27 mouse cellular contexts compared by ENCODE assay signal in the genomic region with DNA sequence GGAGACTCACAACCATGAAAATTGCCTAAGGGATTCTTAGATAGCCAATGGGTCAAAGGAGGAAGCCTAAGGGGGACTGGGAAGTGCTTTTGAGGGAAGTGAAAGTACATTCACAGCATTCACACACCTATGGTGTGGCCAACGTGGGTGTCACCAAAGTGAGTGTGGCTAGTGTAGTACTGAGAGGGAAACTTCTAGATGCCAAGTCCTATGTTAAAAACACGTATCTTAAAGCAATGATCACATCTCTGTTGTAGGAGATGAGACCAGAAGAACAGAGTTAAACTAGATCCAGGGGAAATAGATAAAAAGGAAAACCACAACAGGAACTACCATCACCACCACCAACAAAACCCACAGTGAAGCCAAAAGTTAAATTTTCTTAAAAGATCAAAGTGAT.
A peak's percentile ranks its signal among the peaks of the same experiment; 100 is the strongest.
DNase-seq lines count a peak whose midpoint lies in the region; ATAC-seq and TF ChIP-seq lines count a peak whose summit lies in the region.
"Had no signal": no experiment of that assay in that cellular context is flagged by ENCODE, and none has a peak within 500 bp of the region (broad histone marks: within the 10 kb centered on the region; RNA-seq: fewer than 3 reads in every experiment).

No protein-coding gene starts in this region.

- H3K36me3 ChIP-seq in kidney, adult 2 months (ENCODE audit: control insufficient read depth, insufficient read depth, low read length): no peaks in the 10 kb centered on the region
- H3K36me3 ChIP-seq: hindbrain, embryonic 13.5 days; kidney, embryonic 15.5 days; midbrain, embryonic 12.5 days; neural tube, embryonic 15.5 days had no signal

- no peak overlapping the region for H3K27ac ChIP-seq in kidney, adult 2 months (ENCODE audit: insufficient read depth, low read depth, low read length)
- H3K27ac ChIP-seq: forebrain, embryonic 13.5 days; hindbrain, embryonic 13.5 days; kidney, embryonic 15.5 days; liver, embryonic 14.5 days; midbrain, embryonic 12.5 days; neural tube, embryonic 15.5 days; stomach, postnatal 0 days had no signal

- ATAC-seq in monocyte, adult 5-6 weeks (replicated peaks; ENCODE audit: insufficient number of reproducible peaks, low FRiP score, low TSS enrichment, poor library complexity, severe bottlenecking): 0 out of 2 replicates have a peak, but pooled peaks have one; percentile 55
- ATAC-seq: forebrain, embryonic 13.5 days; intestine, embryonic 16.5 days had no signal

- TF ChIP-seq POLR2A in kidney, adult 2 months (IDR thresholded peaks at IDR 0.05; ENCODE audit: low read depth, low read length): no peak

- no peaks in the 10 kb centered on the region for H3K4me1 ChIP-seq in kidney, adult 2 months (ENCODE audit: control insufficient read depth, insufficient read depth, low read length)
- H3K4me1 ChIP-seq: forebrain, embryonic 13.5 days; hindbrain, embryonic 13.5 days; midbrain, embryonic 12.5 days; neural tube, embryonic 15.5 days had no signal

- 67% methylated on average over 2 of the region's 2 CpGs for WGBS in kidney, adult 2 months

- peak; percentile 10 for DNase-seq in kidney, adult 2 months
- DNase-seq in kidney, adult 11 months: no peak
- peak; percentile 52 for DNase-seq in A20 (ENCODE audit: low read depth, low spot score)
- DNase-seq in T-cell, adult 2 months (ENCODE audit: low spot score): peak; percentile 36
- no peak for DNase-seq in cerebellum, adult 9-10 months
- no peak for DNase-seq in layer of hippocampus, adult 9-11 months
- DNase-seq: adrenal gland, postnatal 10 days; cerebellum, adult 11 months; cerebellum, adult 9-11 months; gastrocnemius, postnatal 14 days; heart, postnatal 4 days; lung, embryonic 14.5 days; lung, postnatal 14 days; retina, postnatal 1 day; right cerebral cortex, postnatal 14 days; thymus, adult 18-20 months had no signal

- H3K27me3 ChIP-seq in kidney, adult 2 months (replicated peaks; ENCODE audit: control insufficient read depth, insufficient read depth, low read length): no peaks in the 10 kb centered on the region
- H3K27me3 ChIP-seq: forebrain, embryonic 13.5 days; hindbrain, embryonic 13.5 days; kidney, embryonic 15.5 days; midbrain, embryonic 12.5 days; neural tube, embryonic 15.5 days had no signal

- TF ChIP-seq CTCF in kidney, adult 2 months (conservative IDR thresholded peaks at IDR 0.05; ENCODE audit: insufficient read depth, insufficient read length, low read depth, low read length): no peak

- H3K4me3 ChIP-seq in kidney, adult 2 months (ENCODE audit: insufficient read depth, low read depth, low read length): no peak overlapping the region
- H3K4me3 ChIP-seq: erythroblast, embryonic 14.5 days; forebrain, embryonic 13.5 days; hindbrain, embryonic 13.5 days; kidney, embryonic 15.5 days; megakaryocyte, embryonic 14.5 days; midbrain, embryonic 12.5 days; neural tube, embryonic 15.5 days had no signal

Comparison
In these comparisons a context has a peak if more than half of its experiments do, and no peak if none do; other contexts are left out.
1. DNase-seq: peak in kidney, adult 2 months (single experiment), A20 (single experiment) and T-cell, adult 2 months (single experiment); none in kidney, adult 11 months (single experiment), cerebellum, adult 9-10 months (single experiment) and layer of hippocampus, adult 9-11 months (single experiment).